Mouse (Mus musculus) liver, embryonic 14.5 days (tissue): ENCODE data around the gene Por. TPM values are rescaled to one million over a fixed set of nuclear protein-coding genes. Genes with fewer than 3 reads are reported as not detected.

Experiments used
- ATAC-seq: fragments of 200-750 bp; cut with Nextera tagmentation; 2 replicates; pipeline ENCODE4 v1.8.0; 2017; ENCODE audit warnings: moderate number of reproducible peaks, mild to moderate bottlenecking, moderate library complexity; ENCODE audit not compliant: insufficient read depth
- DNase-seq, 3 experiments: peaks; one replicate each; pipeline ENCODE4 v3.0.0-alpha.2; 2012 to 2013; ENCODE audit warnings: low read depth in 3 of 3, low spot score in 3 of 3
- H3K27ac ChIP-seq: fragments of 300-500 bp; sonication (generic); 2 replicates; pipeline ENCODE4 v1.5.1; 2014; ENCODE audit warnings: moderate library complexity, mild to moderate bottlenecking, control low read depth, inconsistent platforms
- H3K27me3 ChIP-seq: fragments of 300-500 bp; sonication (generic); 2 replicates; pipeline ENCODE4 v1.6.1; 2014; ENCODE audit warnings: mild to moderate bottlenecking, low read length, moderate library complexity; ENCODE audit not compliant: control insufficient read depth, insufficient read depth
- H3K36me3 ChIP-seq: fragments of 300-500 bp; sonication (generic); replicated peaks from 2 replicates; pipeline ENCODE4 v1.6.1; 2014; ENCODE audit warnings: low read depth; ENCODE audit not compliant: control insufficient read depth, insufficient read depth
- H3K4me1 ChIP-seq, 2 experiments: fragments of 200-500 bp in 1 of 2; fragments of 300-500 bp in 1 of 2; sonication (generic) in 1 of 2; replicated peaks; 2 replicates each; pipeline ENCODE4 v1.6.1; 2012 to 2014; ENCODE audit warnings: antibody characterized with exemption in 1 of 2, inconsistent platforms in 1 of 2, low read length in 1 of 2; ENCODE audit not compliant: control insufficient read depth in 2 of 2, insufficient read depth in 2 of 2
- H3K4me2 ChIP-seq: fragments of 300-500 bp; sonication (generic); 2 replicates; pipeline ENCODE4 v1.6.1; 2014; ENCODE audit warnings: low read depth, mild to moderate bottlenecking, control low read depth, moderate library complexity
- H3K4me3 ChIP-seq, 2 experiments: fragments of 200-500 bp in 1 of 2; fragments of 300-500 bp in 1 of 2; sonication (generic) in 1 of 2; 2 replicates each; pipeline ENCODE4 v1.5.1; 2012 to 2014; ENCODE audit warnings: low read depth in 2 of 2, low read length in 2 of 2, mild to moderate bottlenecking in 2 of 2, control low read depth in 1 of 2, inconsistent platforms in 1 of 2, moderate library complexity in 1 of 2; ENCODE audit not compliant: insufficient read depth in 1 of 2
- H3K9ac ChIP-seq: fragments of 300-500 bp; sonication (generic); replicated peaks from 2 replicates; pipeline ENCODE4 v1.6.1; 2014; ENCODE audit warnings: mild to moderate bottlenecking, control low read depth, moderate library complexity
- H3K9me3 ChIP-seq: fragments of 300-500 bp; sonication (generic); 2 replicates; pipeline ENCODE4 v1.6.1; 2016; ENCODE audit warnings: low read length, mixed read lengths; ENCODE audit not compliant: control insufficient read depth
- CTCF ChIP-seq: IDR thresholded peaks from 2 replicates; pipeline ENCODE4 v1.5.1; 2016; ENCODE audit warnings: antibody characterized with exemption, low read depth, control low read depth
- EP300 ChIP-seq: IDR thresholded peaks from 2 replicates; pipeline ENCODE4 v1.6.1; 2016; ENCODE audit warnings: antibody characterized with exemption, low read depth
- WGBS: fragments of 180-500 bp; shearing (Covaris S2); extraction: QIAGEN DNeasy Blood & Tissue Kit; methylation state at CpG from one replicate; pipeline ENCODE4 v1.1.7; 2014; ENCODE audit not compliant: insufficient replicate concordance; 5-methylcytosine and 5-hydroxymethylcytosine counted together
- polyA plus RNA-seq, 2 experiments: library from polyadenylated mRNA; depleted of rRNA in 1 of 2; stranded (reverse) in 1 of 2; unstranded in 1 of 2; fragments of >200 nt; fragmentation: Nextera tagmentation in 1 of 2; extraction: Ambion mirVana in 1 of 2; gene quantifications; 2 replicates each; pipeline versions ENCODE4 v1.2.1 to v1.2.3; 2012 to 2014

Gene Por
- polyA plus RNA-seq, 2 experiments, result 18.1 to 21.7 TPM

DNA sequence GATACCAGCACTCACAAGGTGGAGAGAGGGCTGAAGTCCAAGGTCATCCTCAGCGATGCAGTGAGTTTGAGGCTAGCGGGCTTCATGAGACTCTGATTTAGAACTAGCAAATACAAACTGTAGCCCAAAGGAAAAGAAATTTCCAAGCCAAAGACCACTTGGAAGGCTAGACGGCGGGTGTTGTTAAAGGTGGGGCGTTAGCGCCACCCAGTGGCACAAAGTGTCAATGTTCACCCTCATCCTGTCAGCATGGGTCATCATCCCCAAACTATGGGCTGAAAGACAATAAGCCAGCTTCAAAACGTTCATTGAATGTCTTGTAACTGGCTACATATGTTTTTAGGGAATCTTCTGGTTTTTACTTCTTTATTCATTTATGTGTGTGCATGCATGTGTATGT lies 93.7 kb downstream of the Por start:
- DNase-seq (no peak), ATAC-seq (no peak)
- no peak overlapping the region for H3K4me2 ChIP-seq
- no peaks in the 10 kb centered on the region for H3K27me3 ChIP-seq
- TF ChIP-seq CTCF (peak; percentile 86), EP300 (no peak)
- no peaks in the 10 kb centered on the region for H3K36me3 ChIP-seq
- H3K4me3 ChIP-seq, result no peak overlapping the region
- H3K9ac ChIP-seq, result no peak overlapping the region
- 2% methylated on average over 7 of the region's 7 CpGs for WGBS
- H3K27ac ChIP-seq, result no peak overlapping the region
- H3K9me3 ChIP-seq, result no peaks in the 10 kb centered on the region
- H3K4me1 ChIP-seq, result no peaks in the 10 kb centered on the region

DNA sequence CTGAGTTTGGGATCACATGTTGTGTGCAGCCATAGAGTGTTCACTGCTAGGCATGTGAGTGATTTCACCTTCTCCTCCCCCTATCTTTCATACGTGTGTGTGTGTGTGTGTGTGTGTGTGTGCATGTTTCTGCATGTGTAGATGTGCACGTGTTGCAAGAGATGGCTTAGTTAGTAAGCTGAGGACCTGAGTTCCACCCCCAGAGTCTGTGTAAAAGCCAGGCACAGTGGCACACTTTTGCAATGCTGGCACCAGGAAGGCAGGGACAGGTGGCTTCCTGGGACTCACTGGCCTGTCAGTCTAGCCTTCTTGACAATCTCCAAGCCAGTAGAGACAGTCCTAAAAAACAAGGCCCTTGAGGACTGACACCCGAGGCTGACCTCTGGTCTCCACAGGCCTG lies 95.1 kb downstream of the Por start:
- no peak overlapping the region for H3K27ac ChIP-seq
- no peaks in the 10 kb centered on the region for H3K36me3 ChIP-seq
- H3K27me3 ChIP-seq, result no peaks in the 10 kb centered on the region
- DNase-seq, result no peak
- no peak overlapping the region for H3K4me3 ChIP-seq
- H3K9me3 ChIP-seq, result no peaks in the 10 kb centered on the region
- 41% methylated on average over 3 of the region's 3 CpGs for WGBS
- no peak for ATAC-seq
- TF ChIP-seq CTCF, result no peak
- TF ChIP-seq EP300, result no peak
- no peak overlapping the region for H3K4me2 ChIP-seq
- H3K4me1 ChIP-seq, result no peaks in the 10 kb centered on the region
- H3K9ac ChIP-seq, result no peak overlapping the region

GRCm38 (mm10) chr5:135772519-135772918 lies 102.7 kb downstream of the Por start:
- Histone ChIP-seq H3K27ac (no peak overlapping the region), H3K4me2 (no peak overlapping the region), H3K9ac (no peak overlapping the region), H3K27me3 (no peaks in the 10 kb centered on the region), H3K9me3 (no peaks in the 10 kb centered on the region), H3K4me3 (no peak overlapping the region), H3K4me1 (peaks cover 3 to 5% of the 10 kb centered on the region in 2 experiments), H3K36me3 (no peaks in the 10 kb centered on the region)
- WGBS, result 11% methylated on average over 3 of the region's 3 CpGs
- no peak for DNase-seq
- no peak for ATAC-seq
- no peak for TF ChIP-seq EP300

DNA sequence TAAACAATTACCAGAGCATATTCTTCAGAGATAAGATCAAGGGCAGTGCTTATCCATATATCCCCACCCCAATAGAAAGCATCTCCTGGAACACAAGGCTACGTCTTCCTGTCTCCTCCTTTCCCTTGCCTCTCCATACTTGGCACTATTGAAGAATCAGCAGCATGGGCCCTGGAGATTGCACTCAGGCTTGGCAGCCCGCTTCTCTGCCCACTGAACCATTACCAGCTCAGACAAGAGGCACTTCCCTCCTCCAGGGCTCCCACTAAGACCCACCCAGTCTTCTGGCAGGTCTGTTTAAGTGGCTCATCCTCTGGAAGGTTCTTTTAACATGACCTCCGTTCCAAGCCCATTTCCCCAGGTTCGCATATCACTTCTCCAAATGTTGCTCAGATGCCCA lies 106.7 kb downstream of the Por start:
- no peak for ATAC-seq
- Histone ChIP-seq H3K4me1 (peaks cover 13 to 24% of the 10 kb centered on the region in 2 experiments), H3K36me3 (no peaks in the 10 kb centered on the region; the same call in 1 of the 2 replicates), H3K4me3 (no peak overlapping the region), H3K27ac (no peak overlapping the region), H3K9ac (no peak overlapping the region), H3K27me3 (no peaks in the 10 kb centered on the region), H3K9me3 (no peaks in the 10 kb centered on the region), H3K4me2 (no peak overlapping the region)
- no peak for TF ChIP-seq EP300
- TF ChIP-seq CTCF, result no peak
- no peak for DNase-seq
- WGBS, result 73% methylated on average over 4 of the region's 4 CpGs

DNA sequence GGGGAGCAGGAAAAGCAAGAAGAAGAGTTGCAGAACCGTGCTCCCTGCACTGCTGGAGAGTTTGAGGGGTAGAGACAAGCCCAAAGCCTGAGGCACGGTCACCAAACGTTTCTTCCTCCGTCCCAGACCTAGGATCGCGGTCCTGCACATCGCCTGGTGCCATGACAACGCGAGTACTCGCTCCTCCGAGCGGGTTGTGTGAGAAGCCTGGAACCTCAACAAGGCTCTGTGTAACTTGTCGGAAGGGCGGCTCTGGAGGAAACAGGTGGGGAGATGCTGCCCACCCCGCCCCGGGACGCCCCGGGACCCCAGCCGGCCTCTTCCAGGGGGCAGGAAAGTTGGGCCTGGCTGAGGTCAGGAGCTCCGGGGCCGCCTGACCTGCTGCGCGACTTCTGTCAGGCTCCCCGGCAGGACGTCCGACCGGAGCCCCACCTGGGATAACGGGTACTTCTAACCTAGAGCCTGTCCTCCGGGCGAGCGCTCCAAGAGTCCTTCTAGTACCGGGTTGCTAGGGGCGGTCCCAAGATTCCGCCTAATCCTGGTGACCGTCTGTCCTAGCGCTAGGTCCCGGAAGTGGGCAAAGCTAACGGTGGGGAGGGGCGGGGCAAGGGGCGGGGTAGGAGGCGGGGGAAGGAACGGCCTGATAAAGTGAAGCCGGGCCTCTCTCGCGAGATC lies 108.1 kb downstream of the Por start, which contains the start of gene Styxl1:
Styxl1 (minus strand) TSS at position 590 of the 675 bp plus-strand sequence.
- H3K27me3 ChIP-seq, result no peaks in the 10 kb centered on the region
- peak within 1 kb of the TSS; percentile 96 for H3K4me2 ChIP-seq
- H3K36me3 ChIP-seq, result peaks cover 5% of the 10 kb centered on the region
- H3K27ac ChIP-seq, result peak within 1 kb of the TSS; percentile 64
- DNase-seq (peak in 1 of 3 experiments; percentile 35), ATAC-seq (peak; percentile 91)
- TF ChIP-seq EP300 (no peak), CTCF (no peak)
- peak within 1 kb of the TSS; percentile 92 for H3K9ac ChIP-seq
- H3K9me3 ChIP-seq, result no peaks in the 10 kb centered on the region
- under 1% methylated on average over 45 of the region's 45 CpGs for WGBS
- H3K4me3 ChIP-seq, result peak within 1 kb of the TSS; percentile 70 to 90
- H3K4me1 ChIP-seq, result peaks cover 13 to 25% of the 10 kb centered on the region in 2 experiments
